Mouse (Mus musculus): ENCODE measurements around the gene Mpig6b.

- TF ChIP-seq CTCF (IDR thresholded peaks at IDR 0.05; ENCODE audit: insufficient read depth, low read length) (no peak), POLR2A (IDR thresholded peaks at IDR 0.05; ENCODE audit: borderline replicate concordance, extremely low read depth, low read depth, low read length) (no peak)
Observed at GRCm38 (mm10) chr17:35032323-35032870, 33.6 kb downstream of the Mpig6b start.

All from lung, adult 2 months (tissue).